Mouse (Mus musculus) left cerebral cortex, adult 8-10 months (tissue): ENCODE measurements around the gene Lypd6. TPM values are rescaled to one million over a fixed set of nuclear protein-coding genes. Genes with fewer than 3 reads are reported as not detected.

Source experiments
- DNase-seq, 2 experiments: peaks; one replicate each; pipeline ENCODE4 v3.0.0; 2022; ENCODE audit warnings: low spot score in 2 of 2
- total RNA-seq, 4 experiments: library from RNA; stranded (reverse); gene quantifications; 2 replicates each; pipeline ENCODE4 v1.2.4; 2022

Lypd6 gene
- total RNA-seq, 4 experiments from 2014 or later: 20.0 to 33.1 (median 22.1) TPM

DNA sequence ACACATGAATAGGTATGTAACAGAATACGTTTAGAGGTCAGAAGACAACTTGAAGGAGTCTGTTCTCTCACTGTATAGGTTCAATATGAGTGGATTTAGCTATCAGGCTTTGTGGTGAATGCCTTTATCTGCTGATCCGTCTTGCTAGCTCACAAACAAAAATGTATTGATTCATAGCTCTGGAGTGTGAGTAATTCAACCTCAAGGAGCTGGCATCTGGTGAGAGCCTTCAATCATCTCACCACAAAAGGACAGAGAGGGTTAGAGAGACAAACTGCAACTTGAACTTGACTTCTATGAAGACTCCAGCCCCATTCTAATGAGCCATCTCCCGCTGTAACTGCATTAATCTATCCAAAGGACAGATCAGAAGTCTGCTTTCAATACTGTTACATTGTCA lies 40.6 kb downstream of the Lypd6 start:
- DNase-seq: no peak

DNA sequence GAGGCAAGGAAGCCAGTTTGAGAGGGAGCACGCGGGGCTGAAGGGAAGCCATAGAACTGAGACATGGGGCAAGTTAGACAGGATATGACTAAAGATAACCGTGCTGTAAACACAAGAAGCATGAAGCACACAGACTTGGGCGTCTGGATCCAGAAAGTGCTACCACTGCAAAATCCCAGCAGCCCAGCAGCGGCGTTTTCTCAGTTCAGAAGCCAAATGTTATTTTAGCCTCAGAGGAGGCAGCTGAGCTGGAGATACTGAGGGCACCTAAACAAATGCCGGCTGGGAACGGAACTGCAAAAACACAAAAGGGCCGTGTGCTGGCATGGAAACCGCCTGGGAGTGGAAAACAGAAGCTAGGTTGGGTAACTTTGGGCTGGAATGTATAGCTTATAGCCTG lies 43.9 kb downstream of the Lypd6 start:
- DNase-seq: no peak

GRCm38 (mm10) chr2:50111169-50111568 lies 44.9 kb downstream of the Lypd6 start:
- DNase-seq: no peak

GRCm38 (mm10) chr2:50111609-50112008 lies 45.4 kb downstream of the Lypd6 start:
- no peak for DNase-seq

- DNase-seq: no peak
Measured at GRCm38 (mm10) chr2:50112427-50112826, 46.2 kb downstream of the Lypd6 start.

- DNase-seq: no peak
Measured at GRCm38 (mm10) chr2:50119101-50119500, 52.9 kb downstream of the Lypd6 start.

GRCm38 (mm10) chr2:50120839-50121238 lies 54.6 kb downstream of the Lypd6 start:
- DNase-seq: no peak

DNA sequence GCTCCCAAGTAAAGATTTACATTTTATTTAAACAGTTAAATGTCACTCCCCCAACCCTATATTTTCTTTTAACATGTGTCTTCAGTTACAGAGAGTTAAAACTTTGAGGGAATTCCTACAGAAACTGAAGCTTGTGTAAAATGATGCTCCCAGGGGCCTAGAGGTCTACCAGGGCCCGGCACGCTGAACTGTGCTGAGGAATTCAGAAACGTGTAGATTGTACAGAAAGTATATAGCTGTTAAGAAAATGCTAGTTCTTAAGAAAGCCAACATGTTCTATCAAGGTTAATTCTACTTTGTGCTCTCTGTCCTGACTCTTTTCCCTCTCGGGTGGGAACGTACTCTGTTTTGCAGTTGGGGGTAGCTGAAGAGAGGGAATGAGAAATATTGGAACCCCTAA lies 57.1 kb downstream of the Lypd6 start:
- DNase-seq: no peak

DNA sequence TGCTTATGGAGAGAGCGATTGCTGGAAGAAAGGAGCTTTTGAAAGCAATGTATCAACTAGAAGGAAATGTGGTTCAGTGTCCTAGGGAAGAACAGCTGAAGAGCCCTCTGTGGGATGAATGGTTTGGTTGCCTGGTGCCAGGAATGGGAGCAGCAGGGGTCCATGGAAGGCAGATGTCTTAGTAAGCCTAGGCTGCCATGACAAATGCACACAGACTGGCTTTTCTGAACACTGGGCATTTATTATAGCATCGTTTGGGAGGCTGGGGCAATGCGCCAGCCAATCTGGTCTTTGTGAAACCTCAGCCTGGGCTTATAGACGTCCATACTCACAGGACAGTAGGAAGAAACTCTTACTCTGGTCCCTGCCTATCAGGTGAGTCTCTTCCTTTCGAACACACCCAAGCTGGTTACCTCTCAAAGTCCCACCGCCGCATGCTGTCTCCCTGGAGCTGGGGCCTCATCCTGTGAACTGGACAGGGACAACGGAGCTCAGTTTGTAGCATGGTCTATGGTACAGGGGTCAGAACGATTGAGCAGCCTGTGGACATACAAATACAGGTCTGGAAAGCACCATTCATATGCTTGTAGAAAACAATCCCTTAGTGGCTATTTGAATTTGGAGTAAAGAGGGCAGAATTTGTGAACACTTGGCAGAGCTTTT lies 61.4 kb downstream of the Lypd6 start:
- no peak for DNase-seq

DNA sequence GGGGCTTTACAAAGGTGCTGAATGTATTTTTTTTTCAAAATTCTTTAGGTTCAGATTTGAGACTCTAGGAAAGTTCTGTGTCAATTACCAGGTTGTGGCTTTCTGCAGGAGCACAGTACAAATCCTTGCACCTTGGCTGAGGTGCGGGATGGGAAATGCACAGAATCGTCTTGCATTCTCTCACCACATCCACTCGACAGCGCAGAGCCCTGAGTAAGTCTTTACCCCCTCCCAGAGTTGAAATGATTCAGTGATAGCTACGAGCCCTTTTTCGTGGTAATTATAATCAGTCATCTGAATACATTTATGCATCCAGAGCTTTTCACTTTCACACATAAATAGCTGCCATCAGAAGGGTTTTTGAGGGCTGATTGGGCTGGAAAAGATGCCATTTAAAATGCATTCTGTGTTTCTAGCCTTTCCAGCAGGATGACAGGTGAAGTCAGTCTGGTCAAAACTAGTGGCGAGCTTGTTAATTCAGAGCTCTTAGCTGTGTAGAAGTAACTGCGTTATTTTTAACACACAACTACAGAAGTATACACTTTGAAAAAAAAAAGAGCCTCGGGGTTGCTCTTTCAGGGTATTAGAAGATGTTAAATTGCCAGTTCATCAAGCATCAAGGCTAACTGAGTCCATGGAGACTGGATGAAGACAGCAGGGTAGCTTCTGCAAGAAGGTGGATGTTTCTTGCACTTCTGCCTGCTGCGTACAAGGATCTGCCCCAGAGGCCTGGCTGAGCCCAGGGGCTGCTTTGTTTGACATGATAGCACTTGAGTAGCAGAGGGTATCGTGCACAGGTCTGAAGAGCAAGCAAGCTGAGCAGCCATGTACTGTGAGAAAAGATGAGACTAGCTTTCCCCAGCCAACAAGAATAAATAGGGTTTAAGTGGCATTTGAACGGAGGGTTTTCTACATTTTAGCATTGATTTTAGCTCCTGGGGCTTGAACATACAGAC lies 62.4 kb downstream of the Lypd6 start:
- no peak for DNase-seq

- no peak for DNase-seq
Measured at GRCm38 (mm10) chr2:50130674-50131073, 64.4 kb downstream of the Lypd6 start.

- DNase-seq: no peak
Measured at GRCm38 (mm10) chr2:50143672-50144071, 77.4 kb downstream of the Lypd6 start.

DNA sequence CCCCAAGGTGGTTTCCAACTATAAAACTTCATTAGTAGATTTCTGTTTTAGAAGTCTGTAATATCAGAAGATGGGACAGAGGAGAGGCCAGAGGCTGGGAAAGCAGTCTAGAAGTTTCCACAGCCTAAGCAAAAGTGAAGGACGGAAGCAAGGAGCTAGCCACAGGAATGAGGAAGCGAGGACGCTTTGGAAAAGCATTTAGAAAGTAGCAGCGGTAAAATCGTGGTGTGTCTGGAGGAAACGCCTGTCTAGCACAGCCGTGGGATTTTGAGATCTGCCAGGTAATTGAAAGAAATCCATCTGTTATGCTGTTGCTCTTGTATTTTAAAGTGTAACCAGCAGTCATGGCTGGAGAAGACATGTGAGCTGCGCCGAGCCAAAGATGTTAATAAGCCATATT lies 81.1 kb downstream of the Lypd6 start:
- no peak for DNase-seq

- no peak for DNase-seq
Measured at GRCm38 (mm10) chr2:50149257-50150202, 83.3 kb downstream of the Lypd6 start.

- DNase-seq: no peak
Measured at GRCm38 (mm10) chr2:50150203-50150590, 84.0 kb downstream of the Lypd6 start.

- DNase-seq: no peak
Measured at GRCm38 (mm10) chr2:50150816-50151215, 84.6 kb downstream of the Lypd6 start.

DNA sequence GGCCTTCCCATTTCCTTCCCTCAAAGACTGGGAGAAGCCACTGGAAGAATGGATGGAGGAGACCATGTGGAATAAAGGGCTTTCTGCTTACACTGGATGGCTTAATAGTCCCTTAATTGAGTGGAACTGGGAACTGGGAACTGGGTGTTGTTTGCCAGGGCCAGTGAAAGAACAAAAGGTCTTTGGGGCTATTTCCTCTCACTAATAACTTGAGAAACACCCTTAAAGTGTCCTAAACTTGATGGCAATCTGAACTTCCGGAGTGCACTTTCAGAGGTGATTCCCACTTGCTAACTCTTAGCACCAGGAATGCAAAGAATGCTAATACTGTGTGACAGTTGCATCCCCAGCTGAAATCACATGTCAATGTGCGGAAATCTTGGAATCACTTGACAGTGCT lies 85.2 kb downstream of the Lypd6 start:
- no peak for DNase-seq

DNA sequence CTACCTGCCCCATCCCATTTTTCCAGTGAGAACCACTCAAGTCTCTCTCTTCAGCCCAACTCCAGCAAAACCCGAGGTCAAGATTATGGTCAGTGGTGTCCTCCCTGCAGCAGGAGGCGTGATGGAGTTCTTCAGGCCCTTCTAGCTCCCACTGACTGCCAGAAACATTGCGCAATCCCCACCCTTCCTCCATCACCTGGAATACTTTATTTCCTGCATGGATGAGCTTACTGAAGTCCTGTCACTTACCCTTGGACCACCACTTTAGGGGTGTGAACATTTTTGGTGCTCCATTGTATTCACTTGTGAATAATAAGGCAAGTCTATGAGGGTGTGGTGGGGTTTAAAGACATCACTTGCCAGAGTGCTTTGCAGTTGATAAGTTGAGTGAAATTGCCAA lies 85.7 kb downstream of the Lypd6 start:
- no peak for DNase-seq

DNA sequence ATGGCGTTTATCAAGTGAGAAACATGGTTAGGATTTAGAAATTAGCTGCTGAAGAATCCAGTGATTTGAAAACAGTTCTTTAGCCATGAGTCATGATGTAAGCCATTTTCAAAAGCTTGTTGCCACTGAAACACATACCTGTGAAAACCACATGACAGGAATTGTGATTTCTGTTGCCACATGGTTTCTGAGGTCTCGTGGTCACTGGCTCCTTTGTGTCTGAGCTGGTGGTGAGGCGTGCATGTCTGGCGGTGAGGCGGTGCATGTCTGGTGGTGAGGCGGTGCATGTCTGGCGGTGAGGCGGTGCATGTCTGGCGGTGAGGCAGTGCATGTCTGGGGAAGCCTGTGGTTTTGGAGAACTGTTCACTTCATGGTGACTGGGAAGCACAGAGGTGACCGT lies 89.8 kb downstream of the Lypd6 start:
- DNase-seq: no peak

GRCm38 (mm10) chr2:50160069-50160468 lies 93.8 kb downstream of the Lypd6 start:
- DNase-seq: no peak

DNA sequence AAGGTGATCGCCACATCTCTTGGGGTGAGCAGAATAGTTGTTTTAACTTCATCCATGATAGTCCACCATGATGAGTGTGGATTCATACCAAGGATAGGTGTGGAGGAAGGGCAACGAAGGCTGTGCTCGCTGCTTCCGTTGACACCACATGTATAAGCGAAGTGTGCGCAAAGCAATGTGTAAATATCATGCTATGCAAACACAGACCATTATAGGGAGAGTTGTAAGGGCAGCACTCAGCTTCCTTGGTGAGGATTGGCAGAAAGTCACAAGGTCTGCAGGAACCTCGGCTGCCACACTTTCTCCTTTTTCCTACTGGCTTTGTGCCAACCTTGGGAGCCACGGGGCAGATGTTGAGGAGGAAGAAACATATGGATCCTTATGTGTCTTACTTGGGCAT lies 97.4 kb downstream of the Lypd6 start:
- DNase-seq: no peak

- DNase-seq: no peak
Measured at GRCm38 (mm10) chr2:50165277-50165676, 99.0 kb downstream of the Lypd6 start.
